Mouse (Mus musculus): ENCODE data around the gene Amigo1. TPM values are rescaled to one million over a fixed set of nuclear protein-coding genes. Genes with fewer than 3 reads are reported as not detected.

Gene Amigo1
- polyA plus RNA-seq, 1 experiment: 25.0 TPM

DNA sequence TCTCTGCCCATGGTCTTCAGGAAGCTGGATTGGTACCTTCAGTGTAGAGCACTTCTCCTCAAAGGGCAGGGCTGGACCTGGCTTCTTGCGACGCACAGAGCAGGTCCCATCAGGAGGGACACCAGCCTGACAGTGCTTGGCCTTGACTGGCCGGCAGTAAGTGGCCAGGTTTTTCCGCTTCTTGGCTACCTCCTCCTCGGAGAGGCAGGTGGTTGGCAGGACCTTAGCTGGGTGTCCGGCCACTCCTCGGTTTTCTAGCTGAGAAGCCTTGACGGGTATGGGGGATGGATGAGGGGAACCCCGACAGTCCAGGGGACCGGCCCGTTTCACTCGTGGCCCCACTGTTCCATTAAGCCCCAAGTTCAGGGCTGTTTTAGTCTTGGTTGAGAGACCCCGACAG lies 17.1 kb downstream of the Amigo1 start:
- no peak for DNase-seq (ENCODE audit: low read depth)
- TF ChIP-seq POLR2A (IDR thresholded peaks at IDR 0.05; ENCODE audit: borderline replicate concordance, extremely low read depth, insufficient read depth, insufficient read length, poor library complexity, severe bottlenecking) (no peak), CTCF (IDR thresholded peaks at IDR 0.05; ENCODE audit: borderline replicate concordance, extremely low read depth, insufficient read depth, insufficient read length) (no peak)

GRCm38 (mm10) chr3:108203621-108204325 lies 17.6 kb downstream of the Amigo1 start:
- TF ChIP-seq POLR2A (IDR thresholded peaks at IDR 0.05; ENCODE audit: borderline replicate concordance, extremely low read depth, insufficient read depth, insufficient read length, poor library complexity, severe bottlenecking) (no peak), CTCF (IDR thresholded peaks at IDR 0.05; ENCODE audit: borderline replicate concordance, extremely low read depth, insufficient read depth, insufficient read length) (peak; percentile 88)
- peak; percentile 69 for DNase-seq (ENCODE audit: low read depth)

GRCm38 (mm10) chr3:108204470-108204869 lies 18.3 kb downstream of the Amigo1 start:
- TF ChIP-seq POLR2A (IDR thresholded peaks at IDR 0.05; ENCODE audit: borderline replicate concordance, extremely low read depth, insufficient read depth, insufficient read length, poor library complexity, severe bottlenecking): no peak
- no peak for TF ChIP-seq CTCF (IDR thresholded peaks at IDR 0.05; ENCODE audit: borderline replicate concordance, extremely low read depth, insufficient read depth, insufficient read length)
- DNase-seq (ENCODE audit: low read depth): no peak

DNA sequence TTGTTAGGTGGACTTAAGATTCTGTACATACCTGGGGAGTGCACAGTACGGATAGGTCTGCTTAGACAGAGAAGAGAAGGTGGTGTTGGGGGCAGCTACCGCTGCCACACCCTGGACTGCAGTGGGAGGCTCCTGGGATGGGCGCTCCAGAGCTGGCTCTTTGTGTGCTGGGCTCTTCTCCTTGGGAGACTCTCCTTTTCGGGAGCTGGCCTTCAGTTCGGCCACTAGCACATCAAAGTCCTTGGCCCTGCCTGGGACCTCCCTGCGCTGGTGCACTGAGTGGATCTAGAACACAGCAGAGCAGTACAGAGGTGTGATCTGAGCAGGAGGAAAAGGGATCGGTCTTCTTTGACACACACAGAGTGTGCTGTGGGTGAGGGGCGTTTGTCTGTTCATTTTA lies 19.5 kb downstream of the Amigo1 start:
- no peak for DNase-seq (ENCODE audit: low read depth)
- TF ChIP-seq POLR2A (IDR thresholded peaks at IDR 0.05; ENCODE audit: borderline replicate concordance, extremely low read depth, insufficient read depth, insufficient read length, poor library complexity, severe bottlenecking) (no peak), CTCF (IDR thresholded peaks at IDR 0.05; ENCODE audit: borderline replicate concordance, extremely low read depth, insufficient read depth, insufficient read length) (no peak)

DNA sequence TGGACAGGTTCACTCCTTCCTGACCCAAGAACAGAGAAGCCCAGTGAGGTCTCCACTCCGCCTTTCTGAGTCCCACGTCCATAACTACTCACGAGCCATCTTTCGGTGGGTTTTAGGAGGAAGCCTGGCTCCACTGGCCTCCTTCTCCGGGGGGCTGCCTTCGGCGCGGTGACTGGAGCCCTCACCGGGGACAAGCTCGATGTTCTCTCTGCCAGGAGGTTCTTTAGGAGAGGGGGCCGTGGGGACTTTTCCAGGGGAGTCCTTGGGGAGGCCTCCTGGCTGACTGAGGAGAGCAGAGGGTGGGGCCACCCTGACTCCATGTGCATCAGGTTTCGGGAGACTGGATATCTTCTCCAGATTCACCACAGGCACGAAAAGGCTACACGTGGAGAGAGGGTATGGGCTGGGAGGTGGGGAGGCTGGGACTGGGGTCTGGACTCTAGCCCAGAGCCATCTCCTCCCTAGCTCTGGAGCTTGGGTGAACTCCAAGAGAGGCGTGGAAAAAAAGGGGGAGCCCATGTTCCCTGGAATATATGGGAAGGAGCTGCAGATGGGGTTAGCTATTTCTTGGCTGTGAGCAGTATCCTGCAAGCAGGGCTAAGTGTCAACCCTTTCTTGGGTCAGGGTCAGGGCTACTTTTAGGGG lies 20.7 kb downstream of the Amigo1 start:
- DNase-seq (ENCODE audit: low read depth): peak; percentile 77
- TF ChIP-seq CTCF (IDR thresholded peaks at IDR 0.05; ENCODE audit: borderline replicate concordance, extremely low read depth, insufficient read depth, insufficient read length) (no peak), POLR2A (IDR thresholded peaks at IDR 0.05; ENCODE audit: borderline replicate concordance, extremely low read depth, insufficient read depth, insufficient read length, poor library complexity, severe bottlenecking) (no peak)

GRCm38 (mm10) chr3:108209001-108209400 lies 22.9 kb downstream of the Amigo1 start:
- peak; percentile 14 for DNase-seq (ENCODE audit: low read depth)
- TF ChIP-seq CTCF (IDR thresholded peaks at IDR 0.05; ENCODE audit: borderline replicate concordance, extremely low read depth, insufficient read depth, insufficient read length): no peak

- TF ChIP-seq POLR2A (IDR thresholded peaks at IDR 0.05; ENCODE audit: borderline replicate concordance, extremely low read depth, insufficient read depth, insufficient read length, poor library complexity, severe bottlenecking) (no peak), CTCF (IDR thresholded peaks at IDR 0.05; ENCODE audit: borderline replicate concordance, extremely low read depth, insufficient read depth, insufficient read length) (no peak)
These were observed 23.4 kb downstream of the Amigo1 start for GRCm38 (mm10) chr3:108209536-108209935.

DNA sequence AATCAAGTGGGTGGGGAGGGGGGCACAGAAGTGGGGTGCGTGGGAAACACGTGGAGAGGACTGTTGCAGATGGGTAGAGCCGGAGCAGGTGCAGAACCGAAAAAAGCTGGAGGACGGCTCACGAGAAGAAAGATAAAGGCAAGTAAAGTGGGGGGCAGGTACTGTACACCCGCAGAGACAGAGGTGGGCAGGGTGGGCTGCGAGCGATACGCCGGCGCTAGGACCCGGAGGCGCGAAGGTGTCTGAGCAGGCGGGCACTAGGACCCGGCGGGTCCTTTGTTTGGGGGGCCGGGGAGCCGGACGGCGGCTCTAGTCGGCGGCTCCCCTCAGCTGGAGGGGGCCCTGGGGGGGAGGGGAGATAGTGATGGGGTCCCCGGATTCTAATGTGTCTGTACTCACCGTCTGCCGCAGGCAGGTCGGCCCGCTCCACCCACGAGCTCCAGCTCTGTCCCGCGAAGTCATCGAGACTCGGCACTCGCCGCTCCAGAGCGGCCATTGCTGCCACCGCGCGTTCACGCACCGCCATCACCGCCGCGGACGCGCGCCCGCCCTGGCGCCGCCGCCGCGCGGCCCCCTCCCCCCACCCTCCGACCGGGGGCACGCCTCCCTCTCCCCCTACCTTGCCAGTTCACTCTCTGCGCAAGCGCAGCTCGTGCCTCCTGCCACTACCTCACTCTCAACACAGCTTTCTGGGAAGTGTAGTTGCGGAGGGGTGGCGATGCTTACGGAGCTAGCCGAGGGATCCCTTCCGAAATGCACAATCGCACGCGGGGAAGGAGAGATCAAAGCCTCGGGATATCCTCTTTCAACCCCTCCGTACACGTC lies 24.0 kb downstream of the Amigo1 start:
- TF ChIP-seq POLR2A (IDR thresholded peaks at IDR 0.05; ENCODE audit: borderline replicate concordance, extremely low read depth, insufficient read depth, insufficient read length, poor library complexity, severe bottlenecking): peak; percentile 84
- TF ChIP-seq CTCF (IDR thresholded peaks at IDR 0.05; ENCODE audit: borderline replicate concordance, extremely low read depth, insufficient read depth, insufficient read length): no peak
- DNase-seq (ENCODE audit: low read depth): peak; percentile 99

More at GRCm38 (mm10) chr3:108209536-108209935, 23.4 kb downstream of the Amigo1 start:
- DNase-seq (ENCODE audit: low read depth): no peak

- DNase-seq (ENCODE audit: low read depth): peak; percentile 95
- TF ChIP-seq POLR2A (IDR thresholded peaks at IDR 0.05; ENCODE audit: borderline replicate concordance, extremely low read depth, insufficient read depth, insufficient read length, poor library complexity, severe bottlenecking) (peak; percentile 71; the same call in 1 of the 2 replicates), CTCF (IDR thresholded peaks at IDR 0.05; ENCODE audit: borderline replicate concordance, extremely low read depth, insufficient read depth, insufficient read length) (peak; percentile 57; the same call in 1 of the 2 replicates)
These were observed 24.6 kb downstream of the Amigo1 start, which contains the start of gene Atxn7l2 for GRCm38 (mm10) chr3:108210771-108211139. Gene Atxn7l2 (minus strand): TSS chr3:108210934.

GRCm38 (mm10) chr3:108211845-108212244 lies 25.7 kb downstream of the Amigo1 start:
- peak; percentile 92 for DNase-seq (ENCODE audit: low read depth)
- no peak for TF ChIP-seq POLR2A (IDR thresholded peaks at IDR 0.05; ENCODE audit: borderline replicate concordance, extremely low read depth, insufficient read depth, insufficient read length, poor library complexity, severe bottlenecking)
- TF ChIP-seq CTCF (IDR thresholded peaks at IDR 0.05; ENCODE audit: borderline replicate concordance, extremely low read depth, insufficient read depth, insufficient read length): no peak

DNA sequence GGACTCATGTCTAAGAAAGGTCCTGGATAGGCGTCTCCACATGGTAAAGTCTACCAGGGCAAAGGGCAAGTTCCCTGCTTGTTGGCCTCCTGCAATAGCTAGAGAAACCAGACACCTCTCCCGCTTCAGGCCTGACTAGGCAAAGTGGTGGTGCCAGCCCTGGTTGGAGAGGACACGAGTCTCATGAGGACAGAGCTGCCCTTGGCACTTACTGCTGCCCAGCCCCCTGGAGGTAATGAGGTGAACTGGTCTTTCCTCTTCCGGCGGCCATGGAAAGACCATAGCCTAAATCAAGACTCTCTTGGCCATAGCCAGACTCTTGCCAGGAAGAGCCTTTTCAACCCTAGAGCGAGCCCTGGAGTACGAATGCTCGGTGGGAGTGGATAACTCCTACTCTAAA lies 26.3 kb downstream of the Amigo1 start:
- TF ChIP-seq POLR2A (IDR thresholded peaks at IDR 0.05; ENCODE audit: borderline replicate concordance, extremely low read depth, insufficient read depth, insufficient read length, poor library complexity, severe bottlenecking) (no peak), CTCF (IDR thresholded peaks at IDR 0.05; ENCODE audit: borderline replicate concordance, extremely low read depth, insufficient read depth, insufficient read length) (no peak)
- DNase-seq (ENCODE audit: low read depth): no peak
